Mouse (Mus musculus) hindbrain, embryonic 13.5 days (tissue): ENCODE results near the gene Gm11444. TPM values are rescaled to one million over a fixed set of nuclear protein-coding genes. Genes with fewer than 3 reads are reported as not detected.
A peak's percentile ranks its signal among the peaks of the same experiment; 100 is the strongest.

ENCODE experiments used
- ATAC-seq: fragments of 200-750 bp; cut with Nextera tagmentation; 2 replicates; pipeline ENCODE4 v1.8.0; 2017; ENCODE audit warnings: moderate TSS enrichment; ENCODE audit not compliant: low FRiP score
- H3K27ac ChIP-seq: fragments of 300-500 bp; sonication (generic); 2 replicates; pipeline ENCODE4 v1.5.1; 2015; ENCODE audit warnings: inconsistent platforms, mild to moderate bottlenecking, moderate library complexity
- H3K27me3 ChIP-seq: fragments of 300-500 bp; sonication (generic); 2 replicates; pipeline ENCODE4 v1.6.1; 2015; ENCODE audit warnings: mild to moderate bottlenecking, inconsistent platforms
- H3K36me3 ChIP-seq: fragments of 300-500 bp; sonication (generic); 2 replicates; pipeline ENCODE4 v1.6.1; 2015; ENCODE audit warnings: mild to moderate bottlenecking, inconsistent platforms
- H3K4me1 ChIP-seq: fragments of 300-500 bp; sonication (generic); replicated peaks from 2 replicates; pipeline ENCODE4 v1.6.1; 2015; ENCODE audit warnings: inconsistent platforms
- H3K4me2 ChIP-seq: fragments of 300-500 bp; sonication (generic); 2 replicates; pipeline ENCODE4 v1.6.1; 2015; ENCODE audit warnings: inconsistent platforms, mild to moderate bottlenecking, moderate library complexity
- H3K4me3 ChIP-seq: fragments of 300-500 bp; sonication (generic); 2 replicates; pipeline ENCODE4 v1.5.1; 2015; ENCODE audit warnings: mild to moderate bottlenecking, inconsistent platforms
- H3K9ac ChIP-seq: fragments of 300-500 bp; sonication (generic); 2 replicates; pipeline ENCODE4 v1.6.1; 2015; ENCODE audit warnings: mild to moderate bottlenecking, inconsistent platforms
- H3K9me3 ChIP-seq: fragments of 300-500 bp; sonication (generic); 2 replicates; pipeline ENCODE4 v1.6.1; 2016; ENCODE audit warnings: inconsistent platforms
- WGBS: fragments of 180-500 bp; shearing (Covaris S2); methylation state at CpG from one replicate; pipeline ENCODE4 v1.1.7; 2015; 5-methylcytosine and 5-hydroxymethylcytosine counted together
- polyA plus RNA-seq: library from polyadenylated mRNA; unstranded; fragments of >200 nt; fragmentation: Nextera tagmentation; extraction: Ambion mirVana; gene quantifications from 2 replicates; pipeline ENCODE4 v1.2.1, GENCODE M21; 2015

The Gm11444 gene
- polyA plus RNA-seq, 1 experiment from 2014 or later, result not detected

GRCm38 (mm10) chr11:85845921-85846320 lies 4.2 kb downstream of the Gm11444 start:
- Histone ChIP-seq H3K4me1 (peaks cover 30% of the 10 kb centered on the region), H3K4me3 (no peak overlapping the region), H3K36me3 (no peaks in the 10 kb centered on the region), H3K9ac (no peak overlapping the region), H3K27me3 (peaks cover 81% of the 10 kb centered on the region), H3K4me2 (no peak overlapping the region), H3K9me3 (no peaks in the 10 kb centered on the region), H3K27ac (no peak overlapping the region)
- 49% methylated on average over 5 of the region's 5 CpGs for WGBS
- no peak for ATAC-seq

GRCm38 (mm10) chr11:85844971-85845370 lies 5.2 kb downstream of the Gm11444 start:
- Histone ChIP-seq H3K27ac (no peak overlapping the region), H3K27me3 (peaks cover 87% of the 10 kb centered on the region), H3K36me3 (no peaks in the 10 kb centered on the region), H3K4me1 (peaks cover 39% of the 10 kb centered on the region), H3K9ac (no peak overlapping the region), H3K9me3 (no peaks in the 10 kb centered on the region), H3K4me2 (peak overlapping the region; percentile 74), H3K4me3 (no peak overlapping the region)
- no peak for ATAC-seq
- WGBS, result 36% methylated on average over 5 of the region's 5 CpGs

GRCm38 (mm10) chr11:85844144-85844965 lies 5.8 kb downstream of the Gm11444 start:
- peak overlapping the region; percentile 74 for H3K4me2 ChIP-seq
- peak overlapping the region; percentile 42 for H3K4me3 ChIP-seq
- no peaks in the 10 kb centered on the region for H3K36me3 ChIP-seq
- H3K27ac ChIP-seq, result no peak overlapping the region
- H3K27me3 ChIP-seq, result peaks cover 91% of the 10 kb centered on the region
- peaks cover 39% of the 10 kb centered on the region for H3K4me1 ChIP-seq
- peak overlapping the region; percentile 65 for H3K9ac ChIP-seq
- ATAC-seq, result 0 out of 2 replicates have a peak, but pooled peaks have one; percentile 33
- H3K9me3 ChIP-seq, result no peaks in the 10 kb centered on the region
- under 1% methylated on average over 54 of the region's 54 CpGs for WGBS

GRCm38 (mm10) chr11:85843347-85843692 lies 6.8 kb downstream of the Gm11444 start:
- Histone ChIP-seq H3K27me3 (peaks cover 98% of the 10 kb centered on the region), H3K4me2 (peak overlapping the region; percentile 74), H3K9ac (peak overlapping the region; percentile 65), H3K4me3 (peak overlapping the region; percentile 42), H3K4me1 (peaks cover 39% of the 10 kb centered on the region), H3K27ac (no peak overlapping the region), H3K36me3 (no peaks in the 10 kb centered on the region), H3K9me3 (no peaks in the 10 kb centered on the region)
- ATAC-seq, result peak; percentile 5; the same call in 1 of the 2 replicates
- 0% methylated on average over 18 of the region's 18 CpGs for WGBS

GRCm38 (mm10) chr11:85842596-85843346 lies 7.4 kb downstream of the Gm11444 start:
- ATAC-seq, result no peak
- WGBS, result 6% methylated on average over 24 of the region's 24 CpGs
- H3K36me3 ChIP-seq, result no peaks in the 10 kb centered on the region
- no peaks in the 10 kb centered on the region for H3K9me3 ChIP-seq
- peaks cover 98% of the 10 kb centered on the region for H3K27me3 ChIP-seq
- H3K27ac ChIP-seq, result no peak overlapping the region
- 0 out of 2 replicates have a peak overlapping the region, but pooled peaks have one; percentile 65 for H3K9ac ChIP-seq
- peak overlapping the region; percentile 74 for H3K4me2 ChIP-seq
- H3K4me1 ChIP-seq, result peaks cover 44% of the 10 kb centered on the region
- H3K4me3 ChIP-seq, result peak overlapping the region; percentile 42

- under 1% methylated on average over 32 of the region's 32 CpGs for WGBS
- H3K27ac ChIP-seq, result no peak overlapping the region
- H3K4me3 ChIP-seq, result peak overlapping the region; percentile 35
- peaks cover 100% of the 10 kb centered on the region for H3K27me3 ChIP-seq
- no peaks in the 10 kb centered on the region for H3K9me3 ChIP-seq
- peak; percentile 56 for ATAC-seq
- H3K36me3 ChIP-seq, result no peaks in the 10 kb centered on the region
- H3K9ac ChIP-seq, result peak overlapping the region; percentile 58; the same call in 1 of the 2 replicates
- H3K4me1 ChIP-seq, result peaks cover 52% of the 10 kb centered on the region
- peak overlapping the region; percentile 57 for H3K4me2 ChIP-seq
Measured at GRCm38 (mm10) chr11:85841980-85842379, 8.2 kb downstream of the Gm11444 start.

GRCm38 (mm10) chr11:85841211-85841681 lies 8.9 kb downstream of the Gm11444 start:
- H3K9me3 ChIP-seq, result no peaks in the 10 kb centered on the region
- peak overlapping the region; percentile 27; the same call in 1 of the 2 replicates for H3K4me3 ChIP-seq
- H3K27ac ChIP-seq, result no peak overlapping the region
- peaks cover 54% of the 10 kb centered on the region for H3K4me1 ChIP-seq
- no peaks in the 10 kb centered on the region for H3K36me3 ChIP-seq
- no peak overlapping the region for H3K9ac ChIP-seq
- peaks cover 100% of the 10 kb centered on the region for H3K27me3 ChIP-seq
- no peak for ATAC-seq
- 7% methylated on average over 8 of the region's 8 CpGs for WGBS
- H3K4me2 ChIP-seq, result peak overlapping the region; percentile 57

- Histone ChIP-seq H3K4me3 (peak overlapping the region; percentile 27), H3K9ac (peak overlapping the region; percentile 49; the same call in 1 of the 2 replicates), H3K9me3 (no peaks in the 10 kb centered on the region), H3K27me3 (peaks cover 100% of the 10 kb centered on the region), H3K27ac (no peak overlapping the region), H3K36me3 (no peaks in the 10 kb centered on the region), H3K4me2 (peak overlapping the region; percentile 57), H3K4me1 (peaks cover 54% of the 10 kb centered on the region)
- ATAC-seq, result no peak
- WGBS, result 3% methylated on average over 21 of the region's 21 CpGs
Measured at GRCm38 (mm10) chr11:85840803-85841145, 9.4 kb downstream of the Gm11444 start.

- H3K36me3 ChIP-seq, result no peaks in the 10 kb centered on the region
- H3K9me3 ChIP-seq, result no peaks in the 10 kb centered on the region
- peak overlapping the region; percentile 57 for H3K4me2 ChIP-seq
- peak overlapping the region; percentile 27 for H3K4me3 ChIP-seq
- H3K9ac ChIP-seq, result peak overlapping the region; percentile 49
- H3K27ac ChIP-seq, result no peak overlapping the region
- no peak for ATAC-seq
- H3K27me3 ChIP-seq, result peaks cover 100% of the 10 kb centered on the region
- WGBS, result 4% methylated on average over 27 of the region's 27 CpGs
- peaks cover 54% of the 10 kb centered on the region for H3K4me1 ChIP-seq
Measured at GRCm38 (mm10) chr11:85840031-85840802, 9.9 kb downstream of the Gm11444 start.

GRCm38 (mm10) chr11:85839258-85840030 lies 10.7 kb downstream of the Gm11444 start:
- 11% methylated on average over 7 of the region's 7 CpGs for WGBS
- H3K9me3 ChIP-seq, result no peaks in the 10 kb centered on the region
- H3K36me3 ChIP-seq, result no peaks in the 10 kb centered on the region
- H3K4me2 ChIP-seq, result no peak overlapping the region; the same call in none of the 2 replicates
- no peak overlapping the region for H3K27ac ChIP-seq
- H3K4me1 ChIP-seq, result peaks cover 51% of the 10 kb centered on the region
- H3K27me3 ChIP-seq, result peaks cover 100% of the 10 kb centered on the region
- H3K4me3 ChIP-seq, result peak overlapping the region; percentile 17; the same call in 1 of the 2 replicates
- H3K9ac ChIP-seq, result no peak overlapping the region
- ATAC-seq, result no peak
